Mouse (Mus musculus): ENCODE measurements around the gene Pias1. TPM values are rescaled to one million over a fixed set of nuclear protein-coding genes. Genes with fewer than 3 reads are reported as not detected.

Gene Pias1
- total RNA-seq, 1 experiment = 12.7 TPM

DNA sequence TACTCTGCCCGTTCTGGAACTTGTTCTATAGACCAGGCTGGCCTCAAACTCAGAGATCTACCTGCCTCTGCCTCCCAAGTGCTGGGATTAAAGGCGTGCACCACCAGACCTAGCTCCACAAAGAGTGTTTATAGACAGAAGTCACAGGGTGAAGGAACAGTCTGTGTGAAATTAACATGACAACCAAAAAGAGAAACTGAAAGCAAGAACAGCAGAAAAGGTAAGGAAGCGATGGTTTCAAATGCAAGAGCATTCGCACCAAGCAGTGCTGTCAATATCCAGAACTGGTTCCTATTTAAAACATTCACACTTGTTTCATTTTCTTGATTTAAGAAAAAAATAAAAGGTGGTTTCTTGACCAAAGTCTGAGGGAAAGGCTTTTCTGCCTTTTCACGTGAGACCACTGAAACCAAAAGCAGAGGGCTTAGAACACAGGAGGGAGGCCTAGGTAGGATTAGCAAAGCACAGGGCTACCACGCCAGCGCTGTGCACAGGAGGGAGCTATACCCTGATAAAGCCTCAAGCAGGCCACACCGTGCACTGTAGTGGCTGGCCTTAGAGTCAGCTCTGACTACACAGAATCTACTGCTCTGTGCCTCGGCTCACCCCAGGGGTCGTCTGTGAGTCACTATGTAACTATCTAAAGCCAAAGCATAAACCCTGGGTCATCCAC, 15.5 kb downstream of the Pias1 start:
- no peak overlapping the region for H3K27ac ChIP-seq (ENCODE audit: insufficient read depth, low read depth, low read length, poor library complexity, severe bottlenecking)
- no peak overlapping the region; the same call in 1 of the 2 replicates for H3K9ac ChIP-seq (ENCODE audit: insufficient read depth, low read depth, low read length, poor library complexity, severe bottlenecking)
- H3K4me1 ChIP-seq (ENCODE audit: control insufficient read depth in 2 of 2, insufficient read depth in 2 of 2, low read length in 2 of 2, poor library complexity in 1 of 2) = peaks cover 0 to 5% of the 10 kb centered on the region in 2 experiments; a peak in 3 of 4 replicates
- in situ Hi-C loops (cut with MboI; ENCODE audit: low sequenced_read_pairs in 2 of 2, unreplicated experiment in 2 of 2) = no loop called here
- peak; percentile 33 for DNase-seq (ENCODE audit: low read depth, low spot score)
- H3K36me3 ChIP-seq (ENCODE audit: control insufficient read depth, insufficient read depth, low read length, poor library complexity, severe bottlenecking) = no peaks in the 10 kb centered on the region
- no peak for TF ChIP-seq ZC3H11A (IDR thresholded peaks at IDR 0.05; ENCODE audit: borderline replicate concordance, low read depth, low read length)
- TF ChIP-seq CHD2 (IDR thresholded peaks at IDR 0.05; ENCODE audit: low read depth, low read length) = no peak
- no peak for TF ChIP-seq ZNF384 (IDR thresholded peaks at IDR 0.05; ENCODE audit: low read depth, low read length)
- no peak for TF ChIP-seq HCFC1 (IDR thresholded peaks at IDR 0.05; ENCODE audit: borderline replicate concordance, insufficient read depth, low read length)
- no peak for TF ChIP-seq MAFK (IDR thresholded peaks at IDR 0.05; ENCODE audit: insufficient read depth, low read depth, low read length)
- no peak overlapping the region for H3K4me3 ChIP-seq (ENCODE audit: insufficient read depth in 1 of 2, low read depth in 1 of 2, low read length in 2 of 2, poor library complexity in 1 of 2, severe bottlenecking in 1 of 2)
- H3K9me3 ChIP-seq (ENCODE audit: control insufficient read depth, insufficient read depth, low read depth, low read length) = no peaks in the 10 kb centered on the region

- no peak for DNase-seq (ENCODE audit: low read depth, low spot score)
- Histone ChIP-seq H3K36me3 (ENCODE audit: control insufficient read depth, insufficient read depth, low read length, poor library complexity, severe bottlenecking) (no peaks in the 10 kb centered on the region), H3K4me3 (ENCODE audit: insufficient read depth in 1 of 2, low read depth in 1 of 2, low read length in 2 of 2, poor library complexity in 1 of 2, severe bottlenecking in 1 of 2) (no peak overlapping the region), H3K4me1 (ENCODE audit: control insufficient read depth in 2 of 2, insufficient read depth in 2 of 2, low read length in 2 of 2, poor library complexity in 1 of 2) (peaks cover 0 to 5% of the 10 kb centered on the region in 2 experiments; a peak in 3 of 4 replicates), H3K9ac (ENCODE audit: insufficient read depth, low read depth, low read length, poor library complexity, severe bottlenecking) (no peak overlapping the region), H3K9me3 (ENCODE audit: control insufficient read depth, insufficient read depth, low read depth, low read length) (no peaks in the 10 kb centered on the region), H3K27ac (ENCODE audit: insufficient read depth, low read depth, low read length, poor library complexity, severe bottlenecking) (no peak overlapping the region)
- TF ChIP-seq ZC3H11A (IDR thresholded peaks at IDR 0.05; ENCODE audit: borderline replicate concordance, low read depth, low read length) (no peak), ZNF384 (IDR thresholded peaks at IDR 0.05; ENCODE audit: low read depth, low read length) (no peak), CHD2 (IDR thresholded peaks at IDR 0.05; ENCODE audit: low read depth, low read length) (no peak), HCFC1 (IDR thresholded peaks at IDR 0.05; ENCODE audit: borderline replicate concordance, insufficient read depth, low read length) (no peak), MAFK (IDR thresholded peaks at IDR 0.05; ENCODE audit: insufficient read depth, low read depth, low read length) (no peak)
- in situ Hi-C loops (cut with MboI; ENCODE audit: low sequenced_read_pairs in 2 of 2, unreplicated experiment in 2 of 2) = no loop called here
These were observed 17.4 kb downstream of the Pias1 start for GRCm38 (mm10) chr9:62970345-62970744.

DNA sequence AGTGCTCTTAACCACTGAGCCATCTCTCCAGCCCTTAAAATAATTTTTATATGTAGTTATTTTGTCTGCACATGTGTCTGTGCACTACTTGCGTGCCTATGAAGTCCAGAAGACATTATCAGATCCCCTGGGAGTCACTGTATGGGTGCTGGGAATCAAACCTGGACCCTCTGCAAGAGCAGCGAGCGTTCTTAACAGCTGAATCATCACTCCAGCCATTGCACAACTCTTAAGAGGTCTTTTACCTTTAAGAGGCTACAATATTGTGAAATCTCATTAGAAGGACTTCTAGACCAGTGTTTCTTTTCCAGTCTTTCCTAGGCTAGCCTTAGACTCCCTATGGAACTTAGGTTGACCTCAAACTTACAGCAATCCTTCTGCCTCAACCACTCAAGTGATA, 21.7 kb downstream of the Pias1 start:
- Histone ChIP-seq H3K4me1 (ENCODE audit: control insufficient read depth in 2 of 2, insufficient read depth in 2 of 2, low read length in 2 of 2, poor library complexity in 1 of 2) (no peaks in the 10 kb centered on the region; a peak in 1 of 4 replicates), H3K9me3 (ENCODE audit: control insufficient read depth, insufficient read depth, low read depth, low read length) (no peaks in the 10 kb centered on the region), H3K27ac (ENCODE audit: insufficient read depth, low read depth, low read length, poor library complexity, severe bottlenecking) (no peak overlapping the region), H3K36me3 (ENCODE audit: control insufficient read depth, insufficient read depth, low read length, poor library complexity, severe bottlenecking) (no peaks in the 10 kb centered on the region), H3K4me3 (ENCODE audit: insufficient read depth in 1 of 2, low read depth in 1 of 2, low read length in 2 of 2, poor library complexity in 1 of 2, severe bottlenecking in 1 of 2) (no peak overlapping the region), H3K9ac (ENCODE audit: insufficient read depth, low read depth, low read length, poor library complexity, severe bottlenecking) (no peak overlapping the region)
- in situ Hi-C loops (cut with MboI; ENCODE audit: low sequenced_read_pairs in 2 of 2, unreplicated experiment in 2 of 2) = no loop called here
- DNase-seq (ENCODE audit: low read depth, low spot score) = no peak
- TF ChIP-seq ZNF384 (IDR thresholded peaks at IDR 0.05; ENCODE audit: low read depth, low read length) (no peak), HCFC1 (IDR thresholded peaks at IDR 0.05; ENCODE audit: borderline replicate concordance, insufficient read depth, low read length) (no peak), ZC3H11A (IDR thresholded peaks at IDR 0.05; ENCODE audit: borderline replicate concordance, low read depth, low read length) (no peak), MAFK (IDR thresholded peaks at IDR 0.05; ENCODE audit: insufficient read depth, low read depth, low read length) (no peak), CHD2 (IDR thresholded peaks at IDR 0.05; ENCODE audit: low read depth, low read length) (no peak)

DNA sequence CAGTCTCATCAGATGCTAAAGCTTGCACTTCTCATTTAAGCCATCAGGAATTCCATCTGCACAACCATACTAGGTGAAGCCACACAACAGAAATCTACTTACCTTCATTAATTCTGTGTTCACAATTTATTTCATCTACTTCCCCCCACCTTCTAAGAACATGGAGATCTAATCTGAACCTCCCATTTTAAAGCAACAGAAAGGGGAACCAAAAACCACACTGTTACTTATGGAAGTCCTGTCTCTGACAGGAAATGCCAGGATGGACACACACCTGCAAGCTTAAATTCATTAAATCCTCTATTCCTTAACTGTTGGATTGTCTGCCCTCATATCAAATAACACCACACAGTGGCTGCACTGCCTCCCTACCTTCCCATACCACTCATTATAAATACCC, 35.0 kb downstream of the Pias1 start:
- Histone ChIP-seq H3K9ac (ENCODE audit: insufficient read depth, low read depth, low read length, poor library complexity, severe bottlenecking) (no peak overlapping the region), H3K36me3 (ENCODE audit: control insufficient read depth, insufficient read depth, low read length, poor library complexity, severe bottlenecking) (peaks cover 3% of the 10 kb centered on the region; the same call in 1 of the 2 replicates), H3K27ac (ENCODE audit: insufficient read depth, low read depth, low read length, poor library complexity, severe bottlenecking) (no peak overlapping the region), H3K4me1 (ENCODE audit: control insufficient read depth in 2 of 2, insufficient read depth in 2 of 2, low read length in 2 of 2, poor library complexity in 1 of 2) (no peaks in the 10 kb centered on the region), H3K4me3 (ENCODE audit: insufficient read depth in 1 of 2, low read depth in 1 of 2, low read length in 2 of 2, poor library complexity in 1 of 2, severe bottlenecking in 1 of 2) (no peak overlapping the region), H3K9me3 (ENCODE audit: control insufficient read depth, insufficient read depth, low read depth, low read length) (no peaks in the 10 kb centered on the region)
- DNase-seq (ENCODE audit: low read depth, low spot score) = no peak
- no peak for TF ChIP-seq HCFC1 (IDR thresholded peaks at IDR 0.05; ENCODE audit: borderline replicate concordance, insufficient read depth, low read length)
- TF ChIP-seq ZC3H11A (IDR thresholded peaks at IDR 0.05; ENCODE audit: borderline replicate concordance, low read depth, low read length) = no peak
- no peak for TF ChIP-seq MAFK (IDR thresholded peaks at IDR 0.05; ENCODE audit: insufficient read depth, low read depth, low read length)
- TF ChIP-seq ZNF384 (IDR thresholded peaks at IDR 0.05; ENCODE audit: low read depth, low read length) = no peak
- TF ChIP-seq CHD2 (IDR thresholded peaks at IDR 0.05; ENCODE audit: low read depth, low read length) = no peak
- in situ Hi-C loops (cut with MboI; ENCODE audit: low sequenced_read_pairs in 2 of 2, unreplicated experiment in 2 of 2) = no loop called here
